Mouse (Mus musculus) gastrocnemius, adult 8-10 months (tissue): ENCODE measurements around the gene St3gal4. TPM values are rescaled to one million over a fixed set of nuclear protein-coding genes. Genes with fewer than 3 reads are reported as not detected.
"Not testable (repeated sequence)": the region's sequence is repeated elsewhere in the genome, so short reads cannot be mapped to it uniquely, and the experiment has no call there.

ENCODE experiments used
- DNase-seq, 2 experiments: peaks; one replicate each; pipeline ENCODE4 v3.0.0; 2022; ENCODE audit warnings: low spot score in 2 of 2
- total RNA-seq, 4 experiments: library from RNA; stranded (reverse); gene quantifications; 2 replicates each; pipeline ENCODE4 v1.2.4; 2022

Gene St3gal4
- total RNA-seq, result 1 to 10 TPM; 3.5 to 5.7 (median 4.4) TPM

GRCm38 (mm10) chr9:35119168-35119567 is at the start of gene St3gal4:
Gene St3gal4, minus strand, starts transcription at chr9:35119268.
- DNase-seq, result no peak

- no peak for DNase-seq
Measured at GRCm38 (mm10) chr9:35166798-35167635, 47.9 kb upstream of the St3gal4 start.

GRCm38 (mm10) chr9:35166144-35166797 is 47.2 kb upstream of the St3gal4 start:
- no peak for DNase-seq

GRCm38 (mm10) chr9:35164142-35164874 is 45.2 kb upstream of the St3gal4 start:
- DNase-seq, result no peak

- peak; percentile 81 to 82 for DNase-seq
Measured at GRCm38 (mm10) chr9:35163011-35163690, 44.1 kb upstream of the St3gal4 start.

- no peak for DNase-seq
Measured at GRCm38 (mm10) chr9:35161721-35162120, 42.7 kb upstream of the St3gal4 start.

GRCm38 (mm10) chr9:35160662-35161061 is 41.6 kb upstream of the St3gal4 start:
- DNase-seq, result no peak

GRCm38 (mm10) chr9:35158477-35158876 is 39.4 kb upstream of the St3gal4 start:
- DNase-seq, result no peak

- DNase-seq, result no peak
Measured at GRCm38 (mm10) chr9:35156862-35157261, 37.8 kb upstream of the St3gal4 start.

- peak; percentile 30 to 43 for DNase-seq
Measured at GRCm38 (mm10) chr9:35156002-35156710, 37.1 kb upstream of the St3gal4 start.

- no peak for DNase-seq
Measured at GRCm38 (mm10) chr9:35152923-35153322, 33.9 kb upstream of the St3gal4 start.

- not testable (repeated sequence) for DNase-seq
Measured at GRCm38 (mm10) chr9:35148822-35149221, 29.8 kb upstream of the St3gal4 start.

- not testable (repeated sequence) for DNase-seq
Measured at GRCm38 (mm10) chr9:35147261-35147660, 28.2 kb upstream of the St3gal4 start.

GRCm38 (mm10) chr9:35145829-35146228 is 26.8 kb upstream of the St3gal4 start:
- no peak for DNase-seq

GRCm38 (mm10) chr9:35145118-35145517 is 26.1 kb upstream of the St3gal4 start:
- DNase-seq, result no peak

- DNase-seq, result no peak
Measured at GRCm38 (mm10) chr9:35142221-35142620, 23.2 kb upstream of the St3gal4 start.

GRCm38 (mm10) chr9:35139231-35139744 is 20.2 kb upstream of the St3gal4 start:
- DNase-seq, result no peak

GRCm38 (mm10) chr9:35138029-35138428 is 19.0 kb upstream of the St3gal4 start:
- no peak for DNase-seq

- DNase-seq, result no peak
Measured at GRCm38 (mm10) chr9:35135575-35135974, 16.5 kb upstream of the St3gal4 start.

- no peak for DNase-seq
Measured at GRCm38 (mm10) chr9:35131637-35132397, 12.7 kb upstream of the St3gal4 start.
